Mouse (Mus musculus) cerebellum, adult 2 months (tissue): ENCODE measurements around the gene Usp38.

Experiments used
- CTCF ChIP-seq: fragments of 200-500 bp; IDR thresholded peaks from 2 replicates; pipeline ENCODE4 v1.5.1; 2011; ENCODE audit warnings: low read depth, mild to moderate bottlenecking, control low read depth, low read length, moderate library complexity, borderline replicate concordance; ENCODE audit not compliant: insufficient read depth
- POLR2A ChIP-seq: fragments of 200-500 bp; IDR thresholded peaks from 2 replicates; pipeline ENCODE4 v1.6.1; 2011; ENCODE audit warnings: low read length, control low read depth, borderline replicate concordance; ENCODE audit not compliant: insufficient read depth

DNA sequence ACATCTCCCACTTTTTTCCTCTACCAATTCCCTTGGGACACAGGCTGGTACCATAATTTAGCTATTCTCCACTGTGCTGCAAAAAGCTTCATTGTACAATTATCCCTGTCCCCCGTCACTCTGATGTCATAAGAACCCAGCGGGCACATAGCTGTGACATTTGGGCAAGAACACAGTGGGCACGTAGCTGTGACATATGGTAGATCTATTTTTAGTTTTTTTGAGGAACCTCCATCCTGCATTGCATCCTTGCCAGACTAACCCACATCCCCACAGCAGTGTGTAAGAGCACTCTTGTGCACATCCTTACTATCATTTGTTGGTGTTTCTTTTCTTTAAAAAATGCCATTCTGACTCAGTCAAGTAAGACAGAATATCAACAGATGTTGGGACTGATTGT lies 71.0 kb downstream of the Usp38 start:
- TF ChIP-seq CTCF (no peak), POLR2A (no peak)
